Mouse (Mus musculus) cerebellum, adult 8-10 months (tissue): ENCODE results near the gene 9230102O04Rik.

Experiments used
- DNase-seq: peaks from one replicate; pipeline ENCODE4 v3.0.0; 2022

9230102O04Rik gene

GRCm38 (mm10) chr2:9885217-9885770 is 4.0 kb downstream of the 9230102O04Rik start:
- DNase-seq: no peak

GRCm38 (mm10) chr2:9884533-9885216 is 4.7 kb downstream of the 9230102O04Rik start:
- no peak for DNase-seq

- no peak for DNase-seq
Observed at GRCm38 (mm10) chr2:9883803-9884532, 5.4 kb downstream of the 9230102O04Rik start.

DNA sequence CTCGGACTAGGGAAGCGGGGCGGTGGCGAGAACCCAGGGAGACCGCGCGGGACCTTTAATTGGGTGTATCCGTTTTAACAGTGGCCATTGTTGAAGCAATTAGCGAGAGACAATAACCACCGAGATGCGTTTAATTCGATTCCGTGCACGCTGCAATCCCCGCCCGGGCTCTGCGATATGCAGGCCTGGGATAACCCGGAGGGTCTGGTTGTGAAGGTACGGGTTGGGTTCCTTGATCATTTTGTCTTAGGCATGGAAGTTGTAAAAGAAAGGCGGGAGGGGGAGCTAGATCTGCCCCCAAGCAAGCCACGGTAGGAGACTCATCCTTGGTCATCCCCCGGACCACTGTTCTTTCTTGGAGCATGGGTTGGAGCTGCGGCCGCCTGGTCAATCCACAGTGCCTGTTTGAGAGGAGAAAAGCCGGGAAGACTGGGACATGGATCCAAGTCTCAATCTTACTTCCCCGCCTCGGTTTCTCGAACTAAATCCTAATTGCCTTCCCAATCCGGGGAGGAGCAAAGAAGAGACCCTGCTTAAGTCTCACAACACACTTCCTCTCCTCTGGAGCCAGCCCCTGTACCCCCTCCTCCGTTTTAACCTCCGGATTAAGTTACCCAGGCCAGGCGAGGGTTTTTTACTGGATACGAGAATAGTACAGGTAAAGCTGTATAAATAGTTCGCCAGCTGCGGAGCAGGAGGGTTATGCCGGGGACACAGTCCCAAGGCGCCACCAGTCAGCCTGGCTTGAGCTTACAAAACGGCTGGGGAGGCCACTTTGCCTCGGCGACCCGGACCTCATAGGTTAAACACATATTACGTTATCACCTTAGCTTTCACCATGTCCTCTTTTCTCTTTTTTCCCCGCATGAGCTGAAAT is 6.2 kb downstream of the 9230102O04Rik start:
- DNase-seq: no peak

DNA sequence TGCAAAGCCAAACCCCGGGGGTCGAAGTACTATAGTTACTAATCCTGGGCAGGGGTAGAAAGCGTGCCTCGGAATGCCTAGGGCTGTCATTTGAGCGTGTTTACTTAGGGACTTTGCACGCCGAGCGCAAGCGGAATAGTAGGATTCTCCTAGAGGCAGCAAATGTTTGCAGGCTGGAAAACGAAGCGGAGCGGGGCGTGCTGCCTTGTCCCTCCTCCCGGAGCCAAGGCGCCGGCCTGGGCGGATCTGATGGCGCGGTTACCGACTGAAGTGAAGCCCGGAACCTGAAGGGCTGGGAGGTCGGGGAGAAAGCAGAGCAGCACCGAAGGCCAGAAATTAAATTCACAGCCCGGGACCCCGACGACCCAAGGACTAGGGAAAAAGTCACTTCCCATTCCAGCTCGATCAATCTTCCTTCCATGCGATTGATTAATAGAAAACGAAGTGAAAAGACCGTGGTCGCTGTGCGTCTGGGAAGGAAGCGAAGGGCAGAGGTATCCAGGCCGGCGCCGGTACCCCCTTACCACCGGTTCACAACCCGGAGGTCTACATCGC is 6.9 kb downstream of the 9230102O04Rik start:
- no peak for DNase-seq

DNA sequence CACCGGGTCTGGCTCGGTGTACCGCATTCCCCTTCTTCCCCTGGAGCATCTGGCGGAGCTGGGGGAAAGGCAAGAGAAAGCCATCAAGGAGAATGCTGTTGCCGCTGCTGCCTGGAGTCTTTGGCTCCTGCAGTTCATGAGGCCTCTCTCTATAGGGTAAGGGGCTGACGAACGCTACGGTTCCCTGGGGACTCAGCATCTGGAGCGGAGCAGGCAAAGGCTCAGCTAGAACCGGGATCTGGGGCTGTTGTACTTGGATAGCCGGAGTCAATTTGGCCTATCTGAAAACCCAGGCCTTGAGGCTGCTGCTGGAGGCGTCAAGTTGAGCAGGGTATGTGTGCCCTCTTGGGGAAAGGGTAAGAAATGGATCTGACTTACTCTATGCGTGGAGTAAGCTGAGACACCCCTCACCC is 7.7 kb downstream of the 9230102O04Rik start:
- DNase-seq: no peak

- no peak for DNase-seq
Observed at GRCm38 (mm10) chr2:9881051-9881591, 8.2 kb downstream of the 9230102O04Rik start, which contains the start of gene 4930412O13Rik. 4930412O13Rik (plus strand) TSS chr2:9881252.

GRCm38 (mm10) chr2:9880271-9880670 is 9.1 kb downstream of the 9230102O04Rik start:
- DNase-seq: no peak

DNA sequence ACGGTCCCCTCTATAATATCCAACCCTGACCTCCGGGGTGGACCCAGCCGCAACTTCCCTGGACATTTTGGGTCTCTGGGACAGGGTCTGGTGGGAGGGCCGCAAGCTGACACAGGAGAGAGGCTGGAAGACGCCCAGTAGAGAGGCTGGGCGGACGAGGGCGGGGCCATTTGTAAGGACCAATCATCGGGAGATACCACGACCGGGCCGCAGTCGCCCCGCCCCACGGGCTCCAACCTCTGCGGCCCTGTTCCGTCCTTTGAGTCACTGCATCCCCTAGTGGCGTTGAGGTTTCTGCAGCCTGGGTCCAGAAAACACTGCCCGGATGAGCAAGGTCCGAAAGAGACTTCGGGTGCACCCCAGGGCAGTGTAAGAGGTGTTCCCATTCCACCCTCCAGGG is 9.8 kb downstream of the 9230102O04Rik start:
- peak; percentile 27 for DNase-seq

- no peak for DNase-seq
Observed at GRCm38 (mm10) chr2:9879092-9879491, 10.2 kb downstream of the 9230102O04Rik start.

GRCm38 (mm10) chr2:9878564-9879081 is 10.7 kb downstream of the 9230102O04Rik start:
- no peak for DNase-seq

DNA sequence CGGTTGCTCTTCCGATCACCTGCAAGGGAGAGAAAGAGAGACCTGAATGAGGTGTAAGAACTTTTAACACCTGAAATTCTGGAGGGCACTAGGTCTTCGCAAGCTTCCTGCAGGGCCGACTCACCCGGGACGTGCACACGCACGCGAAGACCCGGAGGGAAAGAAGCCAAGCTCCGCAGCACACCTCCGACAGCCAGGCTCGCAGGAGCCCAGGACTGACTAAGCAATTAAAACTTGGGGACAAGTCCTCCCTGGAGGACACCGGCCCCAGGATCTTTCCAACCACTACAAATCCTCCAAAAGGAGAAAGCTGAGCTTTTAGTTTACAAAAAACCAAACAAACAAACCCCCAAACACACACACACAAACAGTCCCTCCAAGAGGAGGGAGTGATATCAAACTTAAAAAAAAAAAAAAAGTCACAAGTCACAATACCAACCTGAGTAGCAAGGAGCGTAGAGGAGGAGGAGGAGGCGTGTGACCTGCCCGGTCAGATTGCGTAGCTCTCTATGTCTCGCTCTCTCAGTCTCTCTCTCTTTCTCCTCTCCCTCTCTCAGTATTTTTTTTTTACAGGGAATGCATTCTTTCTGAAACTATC is 11.3 kb downstream of the 9230102O04Rik start:
- no peak for DNase-seq

DNA sequence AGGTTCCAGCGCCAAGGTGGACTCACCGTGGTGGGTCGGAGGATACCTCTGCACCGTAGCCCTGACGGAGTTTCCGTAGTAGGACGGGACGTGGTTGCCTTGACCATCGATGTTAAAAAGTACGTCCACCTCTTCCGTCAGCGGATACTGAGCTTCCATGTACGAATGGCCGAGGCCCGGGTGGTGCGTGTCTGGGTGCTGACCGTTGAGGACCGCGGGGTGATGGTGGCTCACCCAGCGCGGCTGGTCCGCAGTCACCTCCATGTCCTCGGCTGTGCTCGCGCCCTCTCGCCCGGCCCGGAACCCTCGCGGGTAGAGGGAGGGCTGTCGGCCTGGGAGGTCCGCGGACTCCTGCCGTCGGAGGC is 12.0 kb downstream of the 9230102O04Rik start:
- DNase-seq: no peak

GRCm38 (mm10) chr2:9876621-9877325 is 12.6 kb downstream of the 9230102O04Rik start:
- no peak for DNase-seq

GRCm38 (mm10) chr2:9875676-9876357 is 13.5 kb downstream of the 9230102O04Rik start:
- no peak for DNase-seq

DNA sequence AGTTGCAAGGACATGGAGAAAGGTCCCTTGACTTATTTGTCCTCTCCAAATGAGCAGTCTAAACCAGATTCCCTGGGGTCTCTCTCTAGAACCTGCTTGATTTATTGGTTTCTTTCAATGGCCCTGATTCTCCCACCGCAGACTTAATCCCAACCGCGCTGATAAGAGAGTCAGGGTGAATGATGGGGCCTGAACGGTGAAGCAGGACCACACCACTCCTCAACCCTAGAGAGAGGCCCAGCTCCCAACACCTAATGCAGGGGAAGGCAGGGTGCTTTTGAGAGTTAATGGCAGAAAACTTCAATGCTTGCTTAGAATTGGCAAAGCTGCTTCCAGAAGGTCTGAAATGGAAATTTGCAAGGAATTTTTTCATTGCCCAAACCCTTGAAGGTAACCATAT is 14.1 kb downstream of the 9230102O04Rik start:
- DNase-seq: no peak

DNA sequence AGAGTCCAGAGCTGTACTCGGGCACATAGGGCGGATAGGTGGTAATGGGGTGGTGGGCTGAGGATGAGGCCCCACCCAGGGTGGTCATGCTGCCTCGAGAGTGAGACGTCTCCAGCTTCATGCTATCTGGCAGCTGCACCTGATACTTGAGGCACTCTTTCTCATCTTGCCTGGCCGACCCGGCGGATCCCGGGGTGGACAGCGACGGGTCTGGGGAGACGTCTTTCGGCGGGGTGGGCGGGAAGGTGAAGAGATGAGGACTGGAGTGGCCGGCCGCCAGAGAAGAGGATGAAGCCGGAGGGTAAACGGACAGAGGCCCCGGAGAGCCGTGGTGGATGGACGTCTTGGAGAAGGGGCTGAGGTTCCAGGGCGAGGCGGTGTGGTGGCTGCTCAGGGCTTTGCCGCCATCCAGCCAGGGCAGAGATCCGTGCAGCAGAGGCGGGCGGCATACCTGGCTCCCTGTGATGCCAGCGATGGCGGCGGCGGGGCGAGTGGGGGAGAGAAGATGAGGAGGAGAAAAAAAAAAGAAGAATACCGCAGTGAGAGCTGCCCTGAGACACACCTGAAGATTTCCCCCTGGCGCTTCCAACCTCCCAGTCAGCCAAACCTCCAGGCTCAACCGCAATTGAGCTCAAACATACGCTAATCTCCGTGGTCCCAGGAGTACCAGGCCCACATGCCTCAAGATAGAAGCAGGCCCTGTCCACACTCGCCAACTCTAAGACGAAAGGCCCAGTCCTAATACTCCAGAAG is 14.7 kb downstream of the 9230102O04Rik start:
- no peak for DNase-seq

GRCm38 (mm10) chr2:9873757-9874156 is 15.6 kb downstream of the 9230102O04Rik start:
- no peak for DNase-seq

- DNase-seq: no peak
Observed at GRCm38 (mm10) chr2:9872682-9873081, 16.7 kb downstream of the 9230102O04Rik start.

DNA sequence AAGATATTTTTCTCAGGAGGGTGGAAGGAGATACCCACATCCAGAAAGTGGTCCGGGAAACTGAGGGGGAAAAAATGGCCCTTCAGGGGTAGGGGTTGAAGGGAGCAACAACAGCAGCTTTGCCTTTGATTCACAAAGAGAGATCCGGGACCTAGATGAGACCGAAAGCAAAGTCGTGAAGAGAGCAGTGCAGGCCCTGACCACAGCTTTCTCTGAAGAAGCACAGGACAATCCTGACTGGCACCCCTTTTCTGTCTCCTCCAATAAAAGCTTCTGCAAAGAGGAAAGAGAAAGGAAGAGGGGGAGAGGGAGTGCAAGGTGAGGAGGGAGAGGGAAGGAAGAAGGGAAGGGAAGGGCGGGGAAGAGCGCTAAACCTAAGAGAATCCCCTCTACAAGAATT is 17.5 kb downstream of the 9230102O04Rik start:
- no peak for DNase-seq
